Mouse (Mus musculus): ENCODE results near the gene Ckm.

Gene Ckm

DNA sequence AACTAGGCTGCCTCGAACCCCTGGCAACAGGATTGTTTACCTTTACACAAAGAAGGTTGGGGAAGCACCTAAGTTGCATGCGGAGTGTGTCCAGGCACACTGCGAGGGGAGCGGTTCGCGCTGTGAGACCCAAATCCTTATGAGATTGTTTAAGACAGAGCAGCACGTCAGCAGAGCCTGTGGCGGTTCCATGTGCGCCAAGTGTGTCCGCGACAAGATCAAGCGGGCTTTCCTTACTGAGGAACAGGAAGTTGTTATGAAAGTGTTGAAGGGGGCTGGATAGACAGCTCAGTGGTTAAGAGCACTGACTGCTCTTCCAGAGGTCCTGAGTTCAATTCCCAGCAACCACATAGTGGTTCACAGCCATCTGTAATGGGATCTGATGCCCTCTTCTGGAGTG lies 63.7 kb downstream of the Ckm start:
- no peak for DNase-seq

DNA sequence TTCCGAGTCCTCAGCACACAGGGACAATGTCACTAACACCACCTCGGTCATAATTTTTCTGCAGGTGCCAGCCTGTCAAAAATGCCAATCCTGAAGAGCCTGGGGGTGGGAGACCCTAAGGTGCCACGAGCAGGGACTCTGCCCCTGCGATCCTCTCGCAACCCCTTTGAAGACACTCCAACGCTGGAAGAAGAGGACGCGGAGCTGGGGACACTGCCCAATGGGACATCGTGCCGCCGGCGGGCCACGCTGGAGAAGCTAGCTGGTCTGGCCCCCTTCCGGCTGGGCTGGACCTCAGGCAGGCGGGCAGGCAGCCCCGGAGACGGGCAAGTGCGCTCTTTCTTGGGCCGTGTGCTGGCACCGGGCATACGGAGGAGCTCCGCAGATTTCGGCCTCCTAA lies 64.8 kb downstream of the Ckm start:
- no peak for DNase-seq

DNA sequence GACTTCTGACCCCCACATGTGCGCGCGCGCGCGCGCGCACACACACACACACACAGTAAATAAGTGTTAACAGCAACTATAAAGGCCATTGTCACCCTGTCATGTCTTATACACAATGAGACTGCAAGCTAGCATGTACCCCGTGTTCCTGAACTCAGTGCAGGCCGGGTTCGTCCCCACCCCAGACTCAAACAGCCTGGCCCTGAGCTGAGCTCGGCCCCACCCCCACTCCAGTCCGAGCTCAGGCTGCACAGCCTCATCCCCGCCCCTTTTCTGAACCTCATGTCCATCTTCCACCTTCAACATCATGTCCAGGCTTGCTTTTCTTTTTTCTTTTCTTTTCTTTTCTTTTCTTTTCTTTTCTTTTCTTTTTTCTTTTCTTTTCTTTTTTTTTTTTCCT lies 65.7 kb downstream of the Ckm start:
- DNase-seq = no peak

DNA sequence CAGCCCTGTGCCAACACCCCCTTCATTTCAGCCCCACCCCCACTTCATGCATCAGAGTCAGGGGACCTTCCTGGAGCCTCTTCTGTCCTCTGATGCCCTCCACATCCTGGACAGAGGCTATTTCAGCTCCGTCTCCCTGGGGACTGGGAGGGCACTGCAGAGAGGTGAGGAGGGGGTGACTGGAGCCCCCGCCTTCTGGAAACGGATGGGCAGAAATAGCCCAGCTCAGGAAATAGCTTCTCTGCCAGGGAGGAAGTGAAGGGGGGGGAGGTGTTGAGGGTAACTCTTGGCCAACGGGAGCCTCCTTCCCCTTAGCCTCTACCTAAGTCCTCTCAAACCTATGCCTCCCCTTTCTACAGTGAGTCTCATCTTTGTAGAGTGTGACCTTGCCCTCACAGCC lies 67.8 kb downstream of the Ckm start:
- no peak for DNase-seq
